Mouse (Mus musculus) common myeloid progenitor, adult 5-6 weeks (primary cell): ENCODE measurements around the gene Gm3233. TPM values are rescaled to one million over a fixed set of nuclear protein-coding genes. Genes with fewer than 3 reads are reported as not detected.
"Not testable (repeated sequence)": the region's sequence is repeated elsewhere in the genome, so short reads cannot be mapped to it uniquely, and the experiment has no call there.

ENCODE experiments used
- ATAC-seq: replicated peaks from 2 replicates; pipeline ENCODE4 v1.8.0; 2016; ENCODE audit warnings: low read depth, mild to moderate bottlenecking, moderate TSS enrichment, inconsistent platforms; ENCODE audit not compliant: poor library complexity, severe bottlenecking
- total RNA-seq: library from RNA; stranded (forward); fragments of 200-1000, 187-1606 nt; gene quantifications from 2 replicates; pipeline ENCODE4 v1.2.3, GENCODE M21; 2017

Gene Gm3233
- total RNA-seq, 1 experiment from 2014 or later, result not detected

- no peak for ATAC-seq
Observed at GRCm38 (mm10) chr10:77735928-77736327, 23.6 kb downstream of the Gm3233 start.

- no peak for ATAC-seq
Observed at GRCm38 (mm10) chr10:77729241-77729640, 30.2 kb downstream of the Gm3233 start.

GRCm38 (mm10) chr10:77728280-77728679 lies 31.2 kb downstream of the Gm3233 start:
- no peak for ATAC-seq

- ATAC-seq, result no peak
Observed at GRCm38 (mm10) chr10:77726186-77726585, 33.3 kb downstream of the Gm3233 start, which contains the start of gene Gm10100. Gm10100 (plus strand) TSS chr10:77726486.

- ATAC-seq, result no peak
Observed at GRCm38 (mm10) chr10:77724855-77725254, 34.6 kb downstream of the Gm3233 start.

GRCm38 (mm10) chr10:77720299-77720698 lies 39.2 kb downstream of the Gm3233 start, which contains the start of gene Krtap12-1:
Krtap12-1 (plus strand) TSS chr10:77720599.
- ATAC-seq, result not testable (repeated sequence)

- ATAC-seq, result no peak
Observed at GRCm38 (mm10) chr10:77715507-77715906, 44.0 kb downstream of the Gm3233 start, which contains the start of gene Gm10142. Gm10142 (plus strand) TSS chr10:77715807.

GRCm38 (mm10) chr10:77713734-77714133 lies 45.7 kb downstream of the Gm3233 start:
- ATAC-seq, result peak; percentile 56

- not testable (repeated sequence) for ATAC-seq
Observed at GRCm38 (mm10) chr10:77711157-77711556, 48.3 kb downstream of the Gm3233 start, which contains the start of gene Gm10024. Gm10024 (plus strand) TSS chr10:77711457.

GRCm38 (mm10) chr10:77709831-77710230 lies 49.7 kb downstream of the Gm3233 start:
- ATAC-seq, result no peak

Other genes starting within 250 kb of the Gm3233 start
- gene Fam207a, start 243.9 kb downstream of the Gm3233 start, total RNA-seq, result 23.1 and 32.5 TPM in 2 replicates
- 12.4 and 18.4 TPM in 2 replicates for gene Itgb2, start 229.4 kb downstream of the Gm3233 start, total RNA-seq
- 35.5 and 47.4 TPM in 2 replicates for gene Pttg1ip, start 178.0 kb downstream of the Gm3233 start, total RNA-seq
- 147 and 170 TPM in 2 replicates for gene Sumo3, start 153.6 kb downstream of the Gm3233 start, total RNA-seq
- gene Gm49325, start 153.5 kb downstream of the Gm3233 start, total RNA-seq, result not detected in 2 replicates
- gene Ube2g2, start 137.4 kb downstream of the Gm3233 start, total RNA-seq, result 27.0 and 37.2 TPM in 2 replicates
- gene Tspear, start 73.1 kb downstream of the Gm3233 start, total RNA-seq, result 0.87 and 1.2 TPM in 2 replicates
- not detected in 2 replicates for gene Gm19402, start 68.9 kb downstream of the Gm3233 start, total RNA-seq
- not detected in 2 replicates for gene Gm9508, start 62.4 kb downstream of the Gm3233 start, total RNA-seq
- not detected in 2 replicates for gene Gm10272, start 53.1 kb downstream of the Gm3233 start, total RNA-seq
- gene Gm10024, start 48.2 kb downstream of the Gm3233 start, total RNA-seq, result not detected in 2 replicates
- not detected in 2 replicates for gene Gm10142, start 43.9 kb downstream of the Gm3233 start, total RNA-seq
- not detected in 2 replicates for gene Krtap12-1, start 39.1 kb downstream of the Gm3233 start, total RNA-seq
- not detected in 2 replicates for gene Gm10100, start 33.2 kb downstream of the Gm3233 start, total RNA-seq
- not detected in 2 replicates for gene Gm18596, start 17.0 kb downstream of the Gm3233 start, total RNA-seq
- not detected in 2 replicates for gene Gm9736, start 8.3 kb downstream of the Gm3233 start, total RNA-seq
- gene Gm3238, start 11.6 kb upstream of the Gm3233 start, total RNA-seq, result not detected in 2 replicates
- not detected in 2 replicates for gene Gm7138, start 17.3 kb upstream of the Gm3233 start, total RNA-seq
- gene Gm3250, start 22.9 kb upstream of the Gm3233 start, total RNA-seq, result not detected in 2 replicates
- not detected in 2 replicates for gene Gm7137, start 28.5 kb upstream of the Gm3233 start, total RNA-seq
- not detected in 2 replicates for gene Gm9639, start 35.4 kb upstream of the Gm3233 start, total RNA-seq
- gene Gm19668, start 39.5 kb upstream of the Gm3233 start, total RNA-seq, result not detected in 2 replicates
- gene Gm9507, start 52.2 kb upstream of the Gm3233 start, total RNA-seq, result not detected in 2 replicates
- not detected in 2 replicates for gene Gm2696, start 55.0 kb upstream of the Gm3233 start, total RNA-seq
- not detected in 2 replicates for gene Krtap10-4, start 67.4 kb upstream of the Gm3233 start, total RNA-seq
- not detected in 2 replicates for gene Krtap10-10, start 76.3 kb upstream of the Gm3233 start, total RNA-seq
- not detected in 2 replicates for gene Gm36176, start 87.1 kb upstream of the Gm3233 start, total RNA-seq
- not detected in 2 replicates for gene Gm10318, start 93.2 kb upstream of the Gm3233 start, total RNA-seq
- gene Gm3285, start 102.3 kb upstream of the Gm3233 start, total RNA-seq, result not detected in 2 replicates
- gene Lrrc3, start 142.9 kb upstream of the Gm3233 start, total RNA-seq, result 0.23 TPM in 1 of 2 replicates, not detected in the other
- gene Trpm2, start 210.9 kb upstream of the Gm3233 start, total RNA-seq, result 1.4 and 4.2 TPM in 2 replicates
- gene 1810043G02Rik, start 218.8 kb upstream of the Gm3233 start, total RNA-seq, result 10.5 and 12.6 TPM in 2 replicates